Mouse (Mus musculus) liver, embryonic 12.5 days (tissue): ENCODE measurements around the gene Ppm1k. TPM values are rescaled to one million over a fixed set of nuclear protein-coding genes. Genes with fewer than 3 reads are reported as not detected.
A peak's percentile ranks its signal among the peaks of the same experiment; 100 is the strongest.

ENCODE experiments used
- ATAC-seq: fragments of 200-750 bp; cut with Nextera tagmentation; 2 replicates; pipeline ENCODE4 v1.8.0; 2017; ENCODE audit warnings: moderate number of reproducible peaks, mild to moderate bottlenecking, moderate library complexity
- H3K27ac ChIP-seq: fragments of 300-500 bp; sonication (generic); 2 replicates; pipeline ENCODE4 v1.5.1; 2016; ENCODE audit warnings: mild to moderate bottlenecking
- H3K27me3 ChIP-seq: fragments of 300-500 bp; sonication (generic); replicated peaks from 2 replicates; pipeline ENCODE4 v1.6.1; 2016; ENCODE audit warnings: mild to moderate bottlenecking, moderate library complexity
- H3K36me3 ChIP-seq: fragments of 300-500 bp; sonication (generic); 2 replicates; pipeline ENCODE4 v1.6.1; 2016; ENCODE audit warnings: mild to moderate bottlenecking, moderate library complexity
- H3K4me1 ChIP-seq: fragments of 300-500 bp; sonication (generic); 2 replicates; pipeline ENCODE4 v1.6.1; 2016
- H3K4me2 ChIP-seq: fragments of 300-500 bp; sonication (generic); 2 replicates; pipeline ENCODE4 v1.6.1; 2016; ENCODE audit warnings: mild to moderate bottlenecking, moderate library complexity
- H3K4me3 ChIP-seq: fragments of 300-500 bp; sonication (generic); 2 replicates; pipeline ENCODE4 v1.5.1; 2016; ENCODE audit warnings: mild to moderate bottlenecking, moderate library complexity
- H3K9ac ChIP-seq: fragments of 300-500 bp; sonication (generic); 2 replicates; pipeline ENCODE4 v1.6.1; 2016; ENCODE audit warnings: mild to moderate bottlenecking, moderate library complexity
- H3K9me3 ChIP-seq: fragments of 300-500 bp; sonication (generic); replicated peaks from 2 replicates; pipeline ENCODE4 v1.6.1; 2016; ENCODE audit warnings: mild to moderate bottlenecking, moderate library complexity
- WGBS: fragments of 180-500 bp; shearing (Covaris S2); methylation state at CpG from one replicate; pipeline ENCODE4 v1.1.7; 2016; ENCODE audit not compliant: insufficient replicate concordance; 5-methylcytosine and 5-hydroxymethylcytosine counted together
- polyA plus RNA-seq: library from polyadenylated mRNA; unstranded; fragments of >200 nt; fragmentation: Nextera tagmentation; extraction: Ambion mirVana; gene quantifications from 2 replicates; pipeline ENCODE4 v1.2.1, GENCODE M21; 2016

The Ppm1k gene
- polyA plus RNA-seq = 2.2 and 2.9 TPM in 2 replicates

- Histone ChIP-seq H3K36me3 (no peaks in the 10 kb centered on the region), H3K27me3 (no peaks in the 10 kb centered on the region), H3K4me3 (peak within 1 kb of the TSS; percentile 67), H3K9ac (peak within 1 kb of the TSS; percentile 63), H3K4me2 (peak within 1 kb of the TSS; percentile 80), H3K27ac (peak within 1 kb of the TSS; percentile 45), H3K9me3 (no peaks in the 10 kb centered on the region), H3K4me1 (peaks cover 25% of the 10 kb centered on the region)
- ATAC-seq = peak; percentile 97
- under 1% methylated on average over 24 of the region's 24 CpGs for WGBS
Measured at GRCm38 (mm10) chr6:57535386-57535936, at the start of gene Ppm1k. Gene Ppm1k, minus strand, starts transcription at chr6:57535468.

GRCm38 (mm10) chr6:57582356-57582755, 47.1 kb upstream of the Ppm1k start:
- Histone ChIP-seq H3K4me2 (peak overlapping the region; percentile 27), H3K4me1 (peaks cover 6% of the 10 kb centered on the region; the same call in 1 of the 2 replicates), H3K9me3 (no peaks in the 10 kb centered on the region), H3K4me3 (no peak overlapping the region), H3K27ac (no peak overlapping the region), H3K36me3 (peaks cover 3% of the 10 kb centered on the region; the same call in 1 of the 2 replicates), H3K9ac (no peak overlapping the region), H3K27me3 (no peaks in the 10 kb centered on the region)
- no peak for ATAC-seq
- WGBS = 69% methylated on average over 4 of the region's 4 CpGs

- peak overlapping the region; percentile 76 for H3K9ac ChIP-seq
- H3K4me3 ChIP-seq = peak overlapping the region; percentile 68
- H3K27ac ChIP-seq = peak overlapping the region; percentile 62; the same call in 1 of the 2 replicates
- WGBS = 70% methylated on average over 12 of the region's 12 CpGs
- no peaks in the 10 kb centered on the region for H3K27me3 ChIP-seq
- H3K9me3 ChIP-seq = no peaks in the 10 kb centered on the region
- H3K4me1 ChIP-seq = peaks cover 6% of the 10 kb centered on the region; the same call in 1 of the 2 replicates
- ATAC-seq = no peak
- peaks cover 3% of the 10 kb centered on the region; the same call in 1 of the 2 replicates for H3K36me3 ChIP-seq
- peak overlapping the region; percentile 78 for H3K4me2 ChIP-seq
Measured at GRCm38 (mm10) chr6:57581595-57581994, 46.3 kb upstream of the Ppm1k start.

GRCm38 (mm10) chr6:57580881-57581548, 45.7 kb upstream of the Ppm1k start, which contains the start of gene Herc6:
Gene Herc6, plus strand, starts transcription at chr6:57581000.
- H3K4me2 ChIP-seq = peak within 1 kb of the TSS; percentile 78
- peak within 1 kb of the TSS; percentile 62; the same call in 1 of the 2 replicates for H3K27ac ChIP-seq
- H3K4me1 ChIP-seq = peaks cover 6% of the 10 kb centered on the region; the same call in 1 of the 2 replicates
- WGBS = under 1% methylated on average over 16 of the region's 16 CpGs
- peak within 1 kb of the TSS; percentile 68 for H3K4me3 ChIP-seq
- no peaks in the 10 kb centered on the region for H3K9me3 ChIP-seq
- H3K36me3 ChIP-seq = peaks cover 3% of the 10 kb centered on the region; the same call in 1 of the 2 replicates
- H3K9ac ChIP-seq = peak within 1 kb of the TSS; percentile 76
- no peaks in the 10 kb centered on the region for H3K27me3 ChIP-seq
- peak; percentile 95 for ATAC-seq

- Histone ChIP-seq H3K27ac (no peak overlapping the region), H3K27me3 (no peaks in the 10 kb centered on the region), H3K4me2 (no peak overlapping the region), H3K4me1 (no peaks in the 10 kb centered on the region), H3K4me3 (no peak overlapping the region), H3K36me3 (no peaks in the 10 kb centered on the region), H3K9me3 (no peaks in the 10 kb centered on the region), H3K9ac (no peak overlapping the region)
- no peak for ATAC-seq
Measured at GRCm38 (mm10) chr6:57571587-57571986, 36.3 kb upstream of the Ppm1k start.

- no peak overlapping the region for H3K4me2 ChIP-seq
- H3K27me3 ChIP-seq = no peaks in the 10 kb centered on the region
- WGBS = 9% methylated on average over 6 of the region's 6 CpGs
- no peak overlapping the region for H3K4me3 ChIP-seq
- no peak overlapping the region for H3K9ac ChIP-seq
- no peaks in the 10 kb centered on the region for H3K9me3 ChIP-seq
- H3K36me3 ChIP-seq = no peaks in the 10 kb centered on the region
- peak; percentile 24; the same call in 1 of the 2 replicates for ATAC-seq
- H3K27ac ChIP-seq = no peak overlapping the region
- H3K4me1 ChIP-seq = no peaks in the 10 kb centered on the region
Measured at GRCm38 (mm10) chr6:57570170-57570974, 35.1 kb upstream of the Ppm1k start.

GRCm38 (mm10) chr6:57567630-57568029, 32.4 kb upstream of the Ppm1k start:
- 50% methylated on average over 2 of the region's 2 CpGs for WGBS
- ATAC-seq = no peak
- Histone ChIP-seq H3K27me3 (no peaks in the 10 kb centered on the region), H3K9me3 (no peaks in the 10 kb centered on the region), H3K4me3 (no peak overlapping the region), H3K4me2 (no peak overlapping the region), H3K9ac (no peak overlapping the region), H3K36me3 (no peaks in the 10 kb centered on the region), H3K4me1 (no peaks in the 10 kb centered on the region), H3K27ac (no peak overlapping the region)

- Histone ChIP-seq H3K27ac (no peak overlapping the region), H3K4me3 (no peak overlapping the region), H3K27me3 (no peaks in the 10 kb centered on the region), H3K4me2 (no peak overlapping the region), H3K4me1 (no peaks in the 10 kb centered on the region), H3K36me3 (no peaks in the 10 kb centered on the region), H3K9me3 (no peaks in the 10 kb centered on the region), H3K9ac (no peak overlapping the region)
- no peak for ATAC-seq
- 72% methylated on average over 7 of the region's 7 CpGs for WGBS
Measured at GRCm38 (mm10) chr6:57565452-57565851, 30.2 kb upstream of the Ppm1k start.

GRCm38 (mm10) chr6:57563454-57563853, 28.2 kb upstream of the Ppm1k start:
- no peaks in the 10 kb centered on the region for H3K36me3 ChIP-seq
- no peak overlapping the region for H3K27ac ChIP-seq
- no peak overlapping the region for H3K4me3 ChIP-seq
- H3K9me3 ChIP-seq = no peaks in the 10 kb centered on the region
- H3K27me3 ChIP-seq = no peaks in the 10 kb centered on the region
- 85% methylated on average over 1 of the region's 1 CpGs for WGBS
- no peak overlapping the region for H3K9ac ChIP-seq
- no peaks in the 10 kb centered on the region for H3K4me1 ChIP-seq
- H3K4me2 ChIP-seq = no peak overlapping the region
- ATAC-seq = no peak

GRCm38 (mm10) chr6:57557796-57558317, 22.6 kb upstream of the Ppm1k start:
- Histone ChIP-seq H3K27ac (no peak overlapping the region), H3K4me3 (no peak overlapping the region), H3K4me1 (no peaks in the 10 kb centered on the region), H3K9ac (no peak overlapping the region), H3K4me2 (no peak overlapping the region), H3K36me3 (no peaks in the 10 kb centered on the region), H3K27me3 (no peaks in the 10 kb centered on the region), H3K9me3 (no peaks in the 10 kb centered on the region)
- 53% methylated on average over 4 of the region's 4 CpGs for WGBS
- ATAC-seq = no peak

- H3K4me3 ChIP-seq = no peak overlapping the region
- 51% methylated on average over 3 of the region's 3 CpGs for WGBS
- ATAC-seq = no peak
- no peak overlapping the region for H3K27ac ChIP-seq
- no peak overlapping the region for H3K4me2 ChIP-seq
- no peaks in the 10 kb centered on the region for H3K27me3 ChIP-seq
- no peak overlapping the region for H3K9ac ChIP-seq
- no peaks in the 10 kb centered on the region for H3K4me1 ChIP-seq
- no peaks in the 10 kb centered on the region for H3K9me3 ChIP-seq
- H3K36me3 ChIP-seq = no peaks in the 10 kb centered on the region
Measured at GRCm38 (mm10) chr6:57551211-57551796, 16.0 kb upstream of the Ppm1k start.
